Mouse (Mus musculus) thymus, adult 18-20 months (tissue): Measurements from ENCODE around the gene Tmem270.

Experiments used
- DNase-seq, 2 experiments: peaks; one replicate each; pipeline ENCODE4 v3.0.0; 2022; ENCODE audit warnings: mixed read lengths in 2 of 2

Tmem270 gene

GRCm38 (mm10) chr5:134876801-134877200, 29.7 kb downstream of the Tmem270 start:
- no peak for DNase-seq

GRCm38 (mm10) chr5:134875245-134875644, 31.3 kb downstream of the Tmem270 start:
- DNase-seq, result no peak

- no peak for DNase-seq
Measured at GRCm38 (mm10) chr5:134873956-134874879, 32.3 kb downstream of the Tmem270 start.

- no peak for DNase-seq
Measured at GRCm38 (mm10) chr5:134873034-134873433, 33.5 kb downstream of the Tmem270 start.

GRCm38 (mm10) chr5:134872597-134872996, 33.9 kb downstream of the Tmem270 start:
- no peak for DNase-seq

- no peak for DNase-seq
Measured at GRCm38 (mm10) chr5:134868506-134868905, 38.0 kb downstream of the Tmem270 start.

GRCm38 (mm10) chr5:134867320-134868144, 39.0 kb downstream of the Tmem270 start:
- DNase-seq, result no peak

GRCm38 (mm10) chr5:134865158-134865557, 41.4 kb downstream of the Tmem270 start:
- DNase-seq, result no peak

- DNase-seq, result no peak
Measured at GRCm38 (mm10) chr5:134861902-134862497, 44.5 kb downstream of the Tmem270 start.

- DNase-seq, result no peak
Measured at GRCm38 (mm10) chr5:134859193-134859592, 47.3 kb downstream of the Tmem270 start.

- DNase-seq, result no peak
Measured at GRCm38 (mm10) chr5:134858378-134858777, 48.2 kb downstream of the Tmem270 start.

GRCm38 (mm10) chr5:134852873-134853272, 53.7 kb downstream of the Tmem270 start:
- DNase-seq, result no peak
